Mouse (Mus musculus) heart, postnatal 0 days (tissue): ENCODE measurements around the gene Pum3.

Experiments used
- CTCF ChIP-seq: IDR thresholded peaks from 2 replicates; pipeline ENCODE4 v1.5.1; 2016; ENCODE audit warnings: antibody characterized with exemption, control low read depth, low read depth
- EP300 ChIP-seq: IDR thresholded peaks from 2 replicates; pipeline ENCODE4 v1.6.1; 2016; ENCODE audit warnings: antibody characterized with exemption, low read depth

GRCm38 (mm10) chr19:27462656-27463055 is 33.0 kb upstream of the Pum3 start:
- no peak for TF ChIP-seq CTCF
- no peak for TF ChIP-seq EP300
